Mouse (Mus musculus): Measurements from ENCODE around the gene Mxi1. TPM values are rescaled to one million over a fixed set of nuclear protein-coding genes. Genes with fewer than 3 reads are reported as not detected.
A peak's percentile ranks its signal among the peaks of the same experiment; 100 is the strongest.

Mxi1 gene
- polyA plus RNA-seq, 1 experiment from 2014 or later, result 49.6 TPM

DNA sequence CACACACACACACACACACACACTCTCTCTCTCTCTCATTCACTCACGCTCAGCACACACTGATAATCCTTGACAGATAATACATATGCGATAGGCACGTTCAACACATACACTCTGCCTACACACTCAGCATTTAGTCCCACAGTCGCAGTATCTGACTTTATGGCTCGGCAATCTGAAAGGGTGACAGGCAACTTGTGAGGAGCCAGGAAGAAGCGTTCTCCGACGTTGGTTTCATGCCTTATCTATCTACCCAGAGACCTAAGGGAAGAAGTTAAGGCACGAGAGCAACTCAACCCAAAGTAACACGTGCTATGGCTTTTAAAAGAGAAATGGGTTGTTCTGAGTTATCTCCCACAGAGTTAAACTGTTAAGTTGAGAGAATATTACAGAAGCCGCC, 104.3 kb downstream of the Mxi1 start:
- no peaks in the 10 kb centered on the region for H3K4me1 ChIP-seq
- no peak overlapping the region for H3K4me3 ChIP-seq
- no peaks in the 10 kb centered on the region for H3K27me3 ChIP-seq (replicated peaks)
- ATAC-seq (replicated peaks), result no peak
- no peaks in the 10 kb centered on the region for H3K9me3 ChIP-seq
- no peak overlapping the region for H3K4me2 ChIP-seq
- H3K9ac ChIP-seq, result no peak overlapping the region
- H3K27ac ChIP-seq, result no peak overlapping the region
- no peaks in the 10 kb centered on the region for H3K36me3 ChIP-seq (replicated peaks)
- WGBS, result 92% methylated on average over 11 of the region's 11 CpGs

DNA sequence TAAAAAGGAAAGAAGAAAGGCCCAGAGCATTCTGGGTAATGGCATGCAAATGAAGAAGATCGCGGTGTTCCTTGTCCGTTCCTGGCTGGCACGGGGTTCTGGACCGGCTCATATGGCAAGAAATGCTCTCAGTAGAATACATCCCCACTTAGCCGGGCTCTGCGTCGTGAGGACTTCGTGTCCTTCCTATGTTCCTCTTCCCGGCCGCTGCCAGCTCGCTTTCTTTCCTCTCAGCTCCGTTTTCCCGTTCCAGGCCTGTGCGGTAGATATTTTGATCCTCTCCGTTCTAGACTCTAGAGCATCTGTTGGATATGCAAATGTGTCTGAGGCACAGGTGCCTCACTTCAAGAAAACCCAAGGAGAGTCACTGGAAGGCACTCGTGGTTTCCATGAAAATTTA, 104.9 kb downstream of the Mxi1 start:
- no peak overlapping the region for H3K4me3 ChIP-seq
- H3K4me1 ChIP-seq, result no peaks in the 10 kb centered on the region
- H3K4me2 ChIP-seq, result no peak overlapping the region
- H3K36me3 ChIP-seq (replicated peaks), result no peaks in the 10 kb centered on the region
- no peak overlapping the region for H3K27ac ChIP-seq
- no peak overlapping the region for H3K9ac ChIP-seq
- 83% methylated on average over 17 of the region's 17 CpGs for WGBS
- no peaks in the 10 kb centered on the region for H3K9me3 ChIP-seq
- no peak for ATAC-seq (replicated peaks)
- no peaks in the 10 kb centered on the region for H3K27me3 ChIP-seq (replicated peaks)

DNA sequence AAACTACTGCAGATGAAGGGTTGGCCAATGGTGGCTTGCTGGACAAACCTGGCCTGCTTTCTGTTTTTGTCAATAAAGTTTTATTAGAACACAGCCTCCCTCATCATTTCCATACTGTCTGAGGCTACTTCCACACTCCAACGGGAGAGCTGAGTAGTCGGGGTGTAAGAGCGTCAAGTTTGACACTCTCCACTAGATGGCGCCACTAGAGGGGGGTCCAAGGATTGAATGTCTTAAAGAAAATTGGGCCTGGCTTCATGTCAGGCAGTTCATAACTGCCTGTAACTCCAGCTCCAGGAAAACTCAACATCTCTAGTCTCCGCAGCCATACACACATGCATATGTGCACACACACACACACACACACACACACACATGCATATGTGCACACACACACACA, 109.5 kb downstream of the Mxi1 start:
- H3K27me3 ChIP-seq (replicated peaks), result no peaks in the 10 kb centered on the region
- no peak overlapping the region for H3K9ac ChIP-seq
- H3K36me3 ChIP-seq (replicated peaks), result no peaks in the 10 kb centered on the region
- WGBS, result 54% methylated on average over 5 of the region's 5 CpGs
- ATAC-seq (replicated peaks), result no peak
- no peaks in the 10 kb centered on the region for H3K9me3 ChIP-seq
- H3K27ac ChIP-seq, result no peak overlapping the region
- H3K4me1 ChIP-seq, result peaks cover 11% of the 10 kb centered on the region
- no peak overlapping the region for H3K4me2 ChIP-seq
- no peak overlapping the region for H3K4me3 ChIP-seq

DNA sequence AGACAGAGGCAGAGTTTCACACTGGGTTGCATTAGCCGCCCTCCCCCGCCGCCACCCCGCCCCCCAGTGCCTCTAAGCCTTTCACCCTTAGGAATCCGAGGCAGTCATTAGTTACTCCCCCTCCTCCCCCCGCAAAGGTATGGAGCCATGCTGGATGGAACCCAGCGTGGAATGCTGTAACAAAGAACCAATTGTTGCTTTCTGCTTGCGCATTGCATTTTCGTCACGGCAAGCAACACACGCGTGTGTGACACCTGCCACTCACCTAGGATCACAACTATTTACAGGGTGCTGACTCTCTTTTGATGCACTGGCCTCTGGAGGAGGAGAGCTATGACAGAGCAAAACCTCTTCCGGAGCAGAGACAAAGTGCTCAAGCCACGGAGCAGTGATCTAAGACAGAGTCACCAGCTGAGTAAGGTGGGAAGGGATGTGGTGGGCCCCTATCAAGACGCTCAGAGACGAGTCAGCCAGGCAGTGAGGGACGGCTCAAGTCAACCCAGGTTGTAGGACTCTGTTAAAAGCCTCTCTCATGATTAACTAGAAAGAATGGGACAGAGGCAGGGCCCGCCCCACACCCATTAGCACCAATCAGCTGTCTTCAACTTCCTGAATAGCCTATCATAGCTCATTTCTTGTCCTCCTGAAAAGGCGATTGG, 110.7 kb downstream of the Mxi1 start:
- H3K4me2 ChIP-seq, result peak overlapping the region; percentile 97
- WGBS, result under 1% methylated on average over 19 of the region's 19 CpGs
- no peaks in the 10 kb centered on the region for H3K36me3 ChIP-seq (replicated peaks)
- H3K27me3 ChIP-seq (replicated peaks), result no peaks in the 10 kb centered on the region
- peak overlapping the region; percentile 50 for H3K4me3 ChIP-seq
- no peaks in the 10 kb centered on the region for H3K9me3 ChIP-seq
- ATAC-seq (replicated peaks), result peak; percentile 98
- peaks cover 11% of the 10 kb centered on the region for H3K4me1 ChIP-seq
- H3K9ac ChIP-seq, result peak overlapping the region; percentile 45
- H3K27ac ChIP-seq, result peak overlapping the region; percentile 56

DNA sequence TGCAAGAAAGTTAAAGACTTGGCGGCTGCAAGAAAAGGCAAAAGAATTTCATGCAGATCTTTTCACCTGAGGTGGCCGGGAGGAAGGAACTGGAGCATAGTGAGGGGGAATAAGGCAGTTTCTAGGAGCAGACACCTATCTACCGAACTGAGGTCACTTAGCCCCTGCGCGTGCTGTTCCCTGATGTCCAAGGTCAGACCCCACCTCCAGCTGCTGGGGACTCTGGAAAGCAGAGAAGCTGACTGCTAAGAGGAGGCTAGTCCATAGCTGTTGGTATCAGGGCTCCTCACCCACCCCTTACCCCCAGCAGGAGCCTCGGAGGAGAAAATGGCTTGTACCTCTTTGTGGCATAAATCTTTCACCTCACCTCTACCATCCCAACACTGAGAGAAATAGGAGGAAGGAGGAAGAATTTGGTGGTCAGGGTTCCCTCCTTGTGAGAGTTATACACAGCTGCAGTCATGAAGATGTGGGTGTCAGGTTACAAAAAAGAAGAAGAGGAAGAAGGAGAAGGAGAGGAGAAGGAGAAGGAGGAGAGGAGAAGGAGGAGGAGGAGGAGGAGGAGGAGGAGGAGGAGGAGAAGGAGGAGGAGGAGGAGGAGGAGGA, 111.4 kb downstream of the Mxi1 start:
- WGBS, result under 1% methylated on average over 6 of the region's 6 CpGs
- Histone ChIP-seq H3K9me3 (no peaks in the 10 kb centered on the region), H3K36me3 (replicated peaks) (no peaks in the 10 kb centered on the region), H3K4me2 (peak overlapping the region; percentile 97), H3K9ac (no peak overlapping the region), H3K27me3 (replicated peaks) (no peaks in the 10 kb centered on the region), H3K4me1 (peaks cover 11% of the 10 kb centered on the region), H3K27ac (no peak overlapping the region), H3K4me3 (peak overlapping the region; percentile 50)
- 0 out of 2 replicates have a peak, but pooled peaks have one; percentile 23 for ATAC-seq (replicated peaks)

DNA sequence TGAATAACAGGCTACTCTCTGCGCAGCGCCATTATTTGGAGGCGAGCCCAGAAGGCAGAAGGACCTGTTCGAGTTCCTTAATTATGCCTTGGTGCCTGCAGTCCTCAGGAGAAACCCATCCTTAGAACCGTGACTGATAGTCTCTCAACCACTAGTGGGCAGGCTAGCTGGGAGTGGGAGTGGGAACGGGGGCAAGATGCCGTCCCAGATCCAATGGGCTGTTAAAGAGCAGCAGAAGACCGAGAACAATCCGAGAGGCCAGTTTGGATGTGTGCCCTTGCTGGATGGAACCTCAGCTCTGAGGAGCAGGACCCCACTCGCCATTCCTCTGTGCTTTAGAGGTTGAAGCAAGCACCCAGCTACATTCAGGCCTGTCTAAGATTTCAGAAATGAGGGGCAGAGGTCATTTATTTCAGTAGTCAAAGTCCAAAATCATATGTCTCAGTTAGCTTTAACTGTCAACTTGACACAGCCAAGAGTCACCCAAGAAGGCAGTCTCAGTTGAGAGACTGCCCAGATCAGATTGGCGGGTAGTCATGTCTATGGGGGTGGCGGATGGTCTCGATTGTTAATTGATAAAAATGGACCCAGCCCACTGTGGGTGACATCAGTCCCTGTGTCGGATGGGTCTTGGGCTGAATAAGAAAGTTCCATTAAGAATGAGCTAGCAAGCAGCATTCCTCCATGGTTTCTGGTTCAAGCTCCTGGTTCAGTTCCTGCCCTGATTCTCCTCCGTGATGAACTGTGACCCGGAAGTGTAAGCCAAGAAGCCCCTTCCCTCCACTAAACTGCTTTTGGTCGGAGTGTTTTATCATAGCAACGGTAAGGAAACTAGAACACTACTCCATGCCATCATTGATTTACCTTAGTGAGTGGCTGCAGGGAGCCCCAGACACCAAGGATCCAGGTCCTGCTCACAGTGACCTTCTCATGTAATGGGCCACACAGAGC, 112.3 kb downstream of the Mxi1 start:
- H3K27ac ChIP-seq, result no peak overlapping the region
- no peak overlapping the region for H3K4me3 ChIP-seq
- H3K9me3 ChIP-seq, result no peaks in the 10 kb centered on the region
- 65% methylated on average over 18 of the region's 18 CpGs for WGBS
- H3K4me2 ChIP-seq, result no peak overlapping the region
- H3K9ac ChIP-seq, result no peak overlapping the region
- no peaks in the 10 kb centered on the region for H3K36me3 ChIP-seq (replicated peaks)
- H3K4me1 ChIP-seq, result peaks cover 14% of the 10 kb centered on the region
- no peaks in the 10 kb centered on the region for H3K27me3 ChIP-seq (replicated peaks)
- no peak for ATAC-seq (replicated peaks)

DNA sequence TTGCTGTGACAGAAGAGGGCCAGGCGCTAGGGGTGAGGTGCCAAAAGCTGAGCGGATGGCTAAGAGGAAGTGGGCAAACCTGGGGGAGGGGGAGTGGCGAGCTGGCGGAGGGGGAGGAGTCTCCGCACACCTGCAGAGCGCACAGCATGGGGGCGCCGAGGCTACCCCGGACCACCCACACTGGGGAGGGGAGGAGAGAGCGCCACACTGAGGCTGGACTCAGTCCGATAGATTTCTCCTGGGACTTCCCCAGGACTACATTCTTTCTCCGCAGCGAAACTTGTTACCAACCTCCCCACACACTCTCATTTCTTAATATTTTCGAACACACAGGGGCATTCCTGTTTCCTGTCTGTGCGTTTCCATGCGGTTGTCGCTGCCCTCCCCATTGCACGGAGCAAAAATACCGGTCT, 113.0 kb downstream of the Mxi1 start:
- WGBS, result 25% methylated on average over 19 of the region's 19 CpGs
- Histone ChIP-seq H3K27ac (no peak overlapping the region), H3K9me3 (no peaks in the 10 kb centered on the region), H3K4me2 (no peak overlapping the region), H3K4me3 (no peak overlapping the region), H3K9ac (no peak overlapping the region), H3K4me1 (peaks cover 16% of the 10 kb centered on the region), H3K27me3 (replicated peaks) (no peaks in the 10 kb centered on the region), H3K36me3 (replicated peaks) (no peaks in the 10 kb centered on the region)
- no peak for ATAC-seq (replicated peaks)

DNA sequence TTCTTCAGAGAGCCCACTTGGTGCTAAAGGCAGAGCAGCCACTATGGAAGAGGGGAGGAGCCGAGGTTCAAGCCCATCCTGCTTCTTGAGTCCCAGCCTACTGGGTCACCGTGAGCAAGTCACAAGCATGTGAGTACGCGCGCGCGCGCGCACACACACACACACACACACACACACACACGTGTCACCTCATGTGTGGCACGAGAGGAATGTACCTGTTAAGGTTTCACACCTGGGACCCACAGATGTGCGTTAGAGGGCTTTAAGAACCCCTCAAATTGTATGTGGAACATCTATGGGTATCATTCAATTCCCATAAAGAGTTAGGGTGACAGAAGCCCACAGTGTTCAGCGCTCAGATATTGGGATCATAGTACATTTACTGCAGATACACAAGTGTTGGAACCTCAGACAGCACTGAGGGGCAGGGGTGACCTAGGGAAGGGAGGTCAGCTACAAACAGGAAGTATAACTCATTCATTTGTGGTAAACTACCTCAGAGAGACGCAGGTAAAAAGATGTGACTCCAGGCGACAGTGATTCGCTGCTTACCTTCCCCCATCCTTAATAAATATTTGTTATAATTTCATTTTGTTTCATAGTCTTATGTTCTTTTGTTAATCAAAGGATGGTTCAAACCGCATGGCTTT, 113.6 kb downstream of the Mxi1 start:
- 66% methylated on average over 17 of the region's 17 CpGs for WGBS
- no peak overlapping the region for H3K4me2 ChIP-seq
- H3K9me3 ChIP-seq, result no peaks in the 10 kb centered on the region
- H3K36me3 ChIP-seq (replicated peaks), result no peaks in the 10 kb centered on the region
- H3K27me3 ChIP-seq (replicated peaks), result no peaks in the 10 kb centered on the region
- peaks cover 16% of the 10 kb centered on the region for H3K4me1 ChIP-seq
- no peak overlapping the region for H3K4me3 ChIP-seq
- ATAC-seq (replicated peaks), result no peak
- no peak overlapping the region for H3K9ac ChIP-seq
- no peak overlapping the region for H3K27ac ChIP-seq

DNA sequence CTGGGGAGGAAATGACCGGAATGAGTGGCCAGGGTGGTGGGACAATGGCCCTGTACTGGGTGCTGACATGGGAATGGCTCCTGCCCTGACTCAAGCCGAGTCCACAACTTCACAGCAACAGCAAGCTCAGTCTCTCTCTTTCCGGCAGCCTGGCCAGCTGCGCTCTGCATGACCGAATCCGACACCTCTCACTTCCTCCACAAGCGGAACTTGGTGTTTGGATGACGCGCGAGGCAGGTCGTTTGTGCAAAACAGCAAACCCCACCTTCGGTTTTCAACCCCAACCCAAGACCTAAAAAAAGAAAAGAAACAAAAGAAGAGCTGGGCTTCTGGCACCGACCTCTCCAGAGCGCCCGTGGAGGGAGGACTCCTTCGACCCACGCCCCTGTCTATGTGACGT, 114.3 kb downstream of the Mxi1 start:
- H3K4me1 ChIP-seq, result peaks cover 16% of the 10 kb centered on the region
- no peak overlapping the region for H3K4me2 ChIP-seq
- no peak overlapping the region for H3K27ac ChIP-seq
- no peak for ATAC-seq (replicated peaks)
- H3K9ac ChIP-seq, result no peak overlapping the region
- WGBS, result 71% methylated on average over 18 of the region's 18 CpGs
- no peaks in the 10 kb centered on the region for H3K9me3 ChIP-seq
- no peak overlapping the region for H3K4me3 ChIP-seq
- no peaks in the 10 kb centered on the region for H3K36me3 ChIP-seq (replicated peaks)
- no peaks in the 10 kb centered on the region for H3K27me3 ChIP-seq (replicated peaks)

Other genes starting within 250 kb of the Mxi1 start
- gene Add3, start 170.1 kb upstream of the Mxi1 start, polyA plus RNA-seq (2015; fragmentation: Nextera tagmentation; extraction: Ambion mirVana), result 30.2 and 33.6 TPM in 2 replicates
- 7.7 TPM in 1 of 2 replicates, not detected in the other for gene Gm10197, start 61.2 kb downstream of the Mxi1 start, polyA plus RNA-seq (2015; fragmentation: Nextera tagmentation; extraction: Ambion mirVana)
- gene Smndc1, start 80.1 kb downstream of the Mxi1 start, polyA plus RNA-seq (2015; fragmentation: Nextera tagmentation; extraction: Ambion mirVana), result 31.9 and 32.4 TPM in 2 replicates
- 2.7 and 3.7 TPM in 2 replicates for gene Dusp5, start 218.6 kb downstream of the Mxi1 start, polyA plus RNA-seq (2015; fragmentation: Nextera tagmentation; extraction: Ambion mirVana)

All from midbrain, embryonic 15.5 days (tissue).